Mouse (Mus musculus): ENCODE data around the gene Pdcl2. TPM values are rescaled to one million over a fixed set of nuclear protein-coding genes. Genes with fewer than 3 reads are reported as not detected.

Pdcl2 gene
- total RNA-seq, 2 experiments from 2014 or later = not detected

DNA sequence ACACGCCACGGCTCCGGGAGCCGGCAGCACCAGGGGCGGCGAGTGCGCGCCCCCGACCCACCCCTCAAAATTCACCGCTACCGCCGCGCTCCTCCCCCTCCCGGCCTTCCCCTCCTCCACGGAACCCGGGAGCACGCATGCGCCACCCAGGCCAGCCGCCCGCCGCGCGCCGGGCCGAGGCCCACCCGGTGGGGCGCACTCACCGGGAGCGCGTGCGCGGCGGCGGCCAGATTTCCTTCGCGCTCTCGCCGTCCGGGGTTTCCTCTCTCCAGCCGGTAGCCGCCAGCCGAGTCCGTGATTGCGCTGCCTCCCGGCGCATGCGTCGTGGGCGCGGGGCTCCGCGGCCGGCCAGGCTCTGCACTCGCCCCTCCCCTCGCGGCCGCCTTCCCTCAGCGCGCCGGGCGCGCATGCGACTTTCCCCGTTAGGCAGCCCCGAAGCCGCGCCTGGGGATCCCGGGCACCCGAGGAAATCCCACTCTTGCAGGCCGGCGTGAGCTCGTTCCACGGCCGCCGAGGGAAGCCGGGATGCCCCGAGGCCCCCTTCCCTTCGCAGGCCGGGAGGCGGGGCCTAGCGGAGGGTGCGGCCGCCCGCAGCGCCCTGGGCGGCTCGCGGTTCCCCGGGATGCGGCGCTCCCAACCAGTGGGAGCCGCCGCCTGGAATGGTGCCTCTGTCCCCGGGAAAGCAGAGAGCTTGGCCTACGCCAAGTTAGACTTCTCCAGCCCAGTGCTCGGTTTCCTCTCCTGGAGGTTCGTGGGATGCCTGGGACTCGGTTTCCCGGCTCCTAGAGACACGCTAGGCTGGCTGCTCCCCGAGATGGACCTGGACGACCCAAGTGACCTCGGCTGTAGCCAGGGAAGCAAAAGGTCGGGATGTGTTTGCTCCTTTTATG lies 26.3 kb downstream of the Pdcl2 start, which contains the start of gene Clock:
TSS of gene Clock (minus strand) at position 341 of the 890 bp plus-strand sequence.
- no peak for ATAC-seq (replicated peaks; ENCODE audit: low FRiP score, poor library complexity, severe bottlenecking)

DNA sequence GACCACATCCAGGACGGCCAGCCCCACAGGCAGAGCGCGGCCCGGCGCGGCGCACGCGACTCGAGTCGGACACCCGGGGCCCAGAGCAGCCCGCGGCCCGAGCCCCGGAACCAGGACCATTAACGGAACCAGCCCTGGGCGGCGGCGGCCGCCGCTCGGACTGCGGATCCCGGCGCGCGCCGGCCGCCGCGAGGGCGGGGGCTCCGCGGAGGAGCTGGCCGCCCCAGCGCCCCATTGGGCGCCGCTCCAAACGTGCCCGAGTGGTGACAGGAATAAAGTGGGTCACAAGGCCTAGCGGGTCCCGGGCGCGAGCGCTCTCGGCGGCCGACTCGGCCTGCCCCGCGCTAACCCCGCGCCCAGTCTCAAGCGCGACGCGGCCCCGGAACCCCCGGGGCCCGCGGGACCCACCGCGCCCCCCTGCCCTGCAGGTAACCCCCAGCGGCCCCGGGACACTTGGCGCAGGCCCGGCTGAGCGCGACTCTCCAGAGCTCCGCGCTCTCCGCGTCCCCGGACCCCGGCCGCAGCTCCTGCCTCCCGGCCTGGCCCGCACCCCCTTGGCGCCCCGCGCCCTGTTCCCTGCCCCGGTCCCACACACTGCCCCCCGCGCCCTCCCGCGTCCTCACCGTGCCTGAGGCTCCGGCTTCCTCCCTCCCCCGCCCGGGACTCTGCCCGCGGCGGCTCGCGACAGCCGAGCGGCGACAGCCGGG lies 27.1 kb downstream of the Pdcl2 start:
- no peak for ATAC-seq (replicated peaks; ENCODE audit: low FRiP score, poor library complexity, severe bottlenecking)

DNA sequence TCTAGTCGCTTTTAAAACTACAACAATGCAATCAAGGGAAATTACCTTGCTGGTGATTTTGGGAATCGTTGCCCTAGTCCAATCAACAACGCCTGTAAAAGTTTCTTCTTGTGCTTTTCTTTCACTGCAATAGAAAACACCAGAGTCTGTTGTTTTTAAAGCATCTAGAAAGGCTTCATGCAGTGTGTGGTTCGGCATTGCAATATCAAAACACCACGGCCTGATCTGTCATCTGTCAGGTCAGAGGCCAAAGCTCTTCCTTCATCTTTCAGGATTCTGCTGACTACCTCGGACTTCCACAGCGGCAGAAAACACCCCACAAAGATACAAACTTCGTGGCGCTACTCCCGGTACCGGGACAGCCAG lies 27.6 kb downstream of the Pdcl2 start:
- no peak for ATAC-seq (replicated peaks; ENCODE audit: low FRiP score, poor library complexity, severe bottlenecking)

DNA sequence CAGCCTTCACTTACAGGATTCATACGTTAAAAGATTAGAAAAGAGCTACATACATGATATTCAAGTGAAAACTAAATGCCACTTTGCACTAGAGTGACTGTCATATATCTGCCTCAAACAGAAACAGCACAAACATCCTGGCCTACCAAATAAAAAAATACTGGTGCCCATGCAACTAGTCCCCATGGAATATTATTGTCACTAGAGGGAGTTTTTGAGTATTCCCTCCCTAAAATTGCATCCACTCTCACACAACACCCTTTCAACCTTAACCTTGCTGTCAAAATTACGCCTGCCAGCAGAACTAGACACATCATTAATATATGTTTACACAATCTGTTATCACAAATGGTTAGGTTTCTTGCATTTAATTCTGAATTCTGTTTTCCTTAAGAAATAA lies 28.9 kb downstream of the Pdcl2 start:
- no peak for ATAC-seq (replicated peaks; ENCODE audit: low FRiP score, poor library complexity, severe bottlenecking)

DNA sequence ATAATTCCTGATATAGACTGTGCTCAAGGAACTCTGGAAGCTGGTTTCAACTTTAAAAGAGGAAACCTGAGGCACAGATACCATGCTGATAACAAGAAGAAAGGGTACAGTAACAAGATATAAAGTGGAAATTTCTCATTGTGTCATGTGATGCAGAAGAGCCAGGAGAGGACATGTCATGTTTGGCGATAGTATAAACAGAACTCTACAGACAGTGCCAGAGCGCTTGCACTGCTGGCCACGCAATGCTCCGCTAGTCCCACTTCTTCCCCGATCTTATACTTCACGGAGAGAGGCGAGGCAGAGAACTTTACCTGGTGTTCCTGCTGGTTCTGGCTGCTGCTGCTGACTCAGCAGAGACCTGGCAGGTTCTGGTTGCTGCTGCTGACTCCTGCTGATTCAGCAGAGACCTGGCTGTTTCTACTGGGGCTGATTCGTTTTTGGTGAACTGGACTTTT lies 41.7 kb downstream of the Pdcl2 start:
- ATAC-seq (replicated peaks; ENCODE audit: low FRiP score, poor library complexity, severe bottlenecking) = no peak

DNA sequence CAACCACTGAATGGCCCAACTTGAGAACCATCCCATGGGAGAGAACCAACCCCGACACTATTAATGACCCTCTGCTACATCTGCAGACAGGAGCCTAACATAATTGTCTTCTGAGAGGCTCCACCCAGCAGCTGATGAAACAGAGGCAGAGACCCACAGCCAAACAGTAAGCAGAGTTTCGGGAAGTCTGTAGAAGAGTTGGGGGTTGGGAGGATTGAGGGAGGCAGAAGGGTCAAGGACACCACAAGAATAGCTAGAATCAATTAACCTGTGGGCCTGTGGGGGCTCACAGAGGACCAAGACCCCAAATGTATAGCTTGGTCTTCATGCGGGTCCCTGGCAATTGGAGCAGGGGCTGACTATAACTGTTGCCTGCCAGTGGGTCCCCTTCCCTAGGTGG lies 42.7 kb downstream of the Pdcl2 start:
- no peak for ATAC-seq (replicated peaks; ENCODE audit: low FRiP score, poor library complexity, severe bottlenecking)

DNA sequence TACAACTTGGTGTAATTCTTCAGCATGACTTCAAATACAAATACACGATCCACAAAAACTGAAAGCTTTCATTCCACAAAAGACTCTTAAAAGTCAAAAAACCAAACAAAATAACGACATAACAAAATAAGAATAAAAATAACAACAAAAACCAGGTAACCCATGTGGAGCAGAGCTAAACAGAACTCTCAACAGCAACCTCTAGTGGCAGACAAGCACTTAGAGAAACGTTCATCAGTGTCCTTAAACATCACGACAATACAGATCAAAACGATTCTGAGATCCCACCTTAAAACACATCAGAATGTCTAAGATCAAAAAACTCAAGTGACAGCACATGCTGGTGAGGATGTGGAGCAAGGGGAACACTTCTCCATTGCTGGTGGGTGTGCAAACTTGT lies 43.9 kb downstream of the Pdcl2 start:
- ATAC-seq (replicated peaks; ENCODE audit: low FRiP score, poor library complexity, severe bottlenecking) = no peak

DNA sequence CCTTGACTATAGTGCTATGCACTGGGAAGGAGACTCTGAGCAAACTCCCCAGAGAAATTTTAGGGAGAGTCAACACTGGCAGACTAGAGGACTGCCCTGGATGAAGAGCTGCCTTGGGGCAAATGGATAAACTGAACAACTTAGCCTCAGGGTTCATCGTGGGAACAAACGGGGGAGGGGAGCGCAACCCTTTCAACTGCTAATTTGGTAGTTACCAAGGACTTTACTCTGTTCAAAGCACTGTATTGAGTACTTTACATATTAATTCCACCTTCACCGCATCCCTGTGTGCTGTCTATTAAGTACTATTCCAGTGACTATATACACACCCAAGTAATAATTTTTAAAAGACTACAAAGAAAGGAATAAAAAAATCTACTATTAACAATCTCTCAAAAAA lies 45.3 kb downstream of the Pdcl2 start:
- ATAC-seq (replicated peaks; ENCODE audit: low FRiP score, poor library complexity, severe bottlenecking) = no peak

DNA sequence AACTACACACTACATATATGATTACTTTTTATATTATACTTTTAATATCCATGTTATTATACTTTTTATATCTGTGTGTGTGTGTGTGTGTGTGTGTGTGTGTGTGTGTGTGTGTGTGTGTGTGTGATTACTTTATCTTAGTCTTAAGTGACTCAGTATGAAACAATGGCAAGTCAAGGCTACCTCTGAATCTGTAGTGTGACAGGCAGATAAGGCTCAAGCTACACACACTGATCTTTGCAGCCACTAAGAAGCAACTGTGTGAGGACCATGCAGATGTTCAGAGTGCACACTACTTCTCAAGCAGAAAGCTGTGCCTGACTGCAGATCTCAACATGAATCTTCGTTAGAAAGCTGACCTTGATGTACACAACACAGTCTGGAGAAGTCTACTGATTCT lies 47.1 kb downstream of the Pdcl2 start:
- no peak for ATAC-seq (replicated peaks; ENCODE audit: low FRiP score, poor library complexity, severe bottlenecking)

DNA sequence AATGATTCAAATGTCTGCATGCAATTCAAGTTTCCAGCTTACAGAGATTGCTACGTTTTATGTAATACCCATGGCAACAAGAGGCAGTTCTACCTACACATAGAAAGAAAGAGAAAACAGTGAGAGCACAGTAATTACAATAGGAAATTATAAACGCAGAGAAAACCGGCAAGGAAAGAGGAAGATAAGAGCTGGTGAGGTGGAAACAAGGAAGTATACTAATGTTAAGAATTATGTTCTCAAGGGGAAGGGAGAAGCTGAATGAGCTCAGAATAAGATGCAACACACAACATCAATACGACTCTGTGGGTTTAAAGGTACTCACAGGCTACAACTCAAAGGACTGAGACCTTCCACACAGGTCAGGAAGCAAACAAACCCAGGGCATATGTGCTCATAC lies 56.0 kb downstream of the Pdcl2 start:
- ATAC-seq (replicated peaks; ENCODE audit: low FRiP score, poor library complexity, severe bottlenecking) = no peak

Other genes starting within 250 kb of the Pdcl2 start
- 7.1 and 9.2 TPM in 2 replicates for gene Srd5a3, start 190.9 kb downstream of the Pdcl2 start, total RNA-seq (2015; ENCODE audit: low replicate concordance)
- gene Srd5a3, start 190.9 kb downstream of the Pdcl2 start, total RNA-seq (2017; ENCODE audit: low replicate concordance) = 3.8 and 10.3 TPM in 2 replicates
- 34.6 and 37.0 TPM in 2 replicates for gene Tmem165, start 147.3 kb downstream of the Pdcl2 start, total RNA-seq (2015; ENCODE audit: low replicate concordance)
- 26.9 and 35.8 TPM in 2 replicates for gene Tmem165, start 147.3 kb downstream of the Pdcl2 start, total RNA-seq (2017; ENCODE audit: low replicate concordance)
- 0.58 and 3.3 TPM in 2 replicates for gene Clock, start 26.4 kb downstream of the Pdcl2 start, total RNA-seq (2015; ENCODE audit: low replicate concordance)
- gene Clock, start 26.4 kb downstream of the Pdcl2 start, total RNA-seq (2017; ENCODE audit: low replicate concordance) = 0.70 and 1.6 TPM in 2 replicates
- gene Nmu, start 32.6 kb upstream of the Pdcl2 start, total RNA-seq (2015; ENCODE audit: low replicate concordance) = not detected in 2 replicates
- not detected in 2 replicates for gene Nmu, start 32.6 kb upstream of the Pdcl2 start, total RNA-seq (2017; ENCODE audit: low replicate concordance)
- gene Gm7271, start 152.9 kb upstream of the Pdcl2 start, total RNA-seq (2015; ENCODE audit: low replicate concordance) = not detected in 2 replicates
- not detected in 2 replicates for gene Gm7271, start 152.9 kb upstream of the Pdcl2 start, total RNA-seq (2017; ENCODE audit: low replicate concordance)
- 23.1 and 32.4 TPM in 2 replicates for gene Exoc1, start 198.2 kb upstream of the Pdcl2 start, total RNA-seq (2015; ENCODE audit: low replicate concordance)
- gene Exoc1, start 198.2 kb upstream of the Pdcl2 start, total RNA-seq (2017; ENCODE audit: low replicate concordance) = 16.2 and 18.7 TPM in 2 replicates

Data from erythroblast, adult 5-6 weeks (primary cell).